Mouse (Mus musculus): ENCODE results near the gene Adamts12. TPM values are rescaled to one million over a fixed set of nuclear protein-coding genes. Genes with fewer than 3 reads are reported as not detected.

Adamts12 gene
- polyA plus RNA-seq, 1 experiment from 2014 or later = 0.20 TPM

DNA sequence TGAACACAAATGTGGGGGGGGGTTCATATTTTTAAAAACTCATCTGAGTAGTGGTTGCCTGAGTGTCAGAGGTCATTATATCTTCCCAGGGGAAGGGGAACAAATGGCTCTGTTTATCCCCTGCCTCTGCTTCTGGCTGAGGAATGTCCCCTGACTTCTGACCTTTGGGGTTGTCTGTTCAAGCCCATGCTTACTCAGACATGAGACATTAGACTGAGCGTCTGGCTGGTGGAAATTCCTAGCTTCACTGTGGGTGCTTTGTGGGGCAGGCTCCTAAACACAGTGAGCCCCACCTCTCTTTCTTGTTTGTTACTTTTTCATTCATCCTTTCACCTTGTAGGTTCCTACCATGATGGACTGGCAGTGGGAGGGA is 20.4 kb downstream of the Adamts12 start:
- H3K4me2 ChIP-seq (ENCODE audit: low read depth, low read length) = no peak overlapping the region
- ATAC-seq = no peak
- WGBS (ENCODE audit: insufficient replicate concordance) = 39% methylated on average over 1 of the region's 1 CpGs
- H3K27me3 ChIP-seq (ENCODE audit: insufficient read depth, low read length) = no peaks in the 10 kb centered on the region
- no peak for DNase-seq
- H3K9ac ChIP-seq (replicated peaks) = no peak overlapping the region
- H3K9me3 ChIP-seq (ENCODE audit: low read length) = no peaks in the 10 kb centered on the region
- no peak for TF ChIP-seq CTCF (IDR thresholded peaks at IDR 0.05; ENCODE audit: low read depth)
- TF ChIP-seq EP300 (IDR thresholded peaks at IDR 0.05; ENCODE audit: low read depth) = no peak
- H3K36me3 ChIP-seq (replicated peaks; ENCODE audit: insufficient read depth, low read length) = no peaks in the 10 kb centered on the region
- no peak overlapping the region for H3K4me3 ChIP-seq (ENCODE audit: low read depth, low read length)
- H3K27ac ChIP-seq (ENCODE audit: low read depth) = no peak overlapping the region
- H3K4me1 ChIP-seq (ENCODE audit: insufficient read depth) = no peaks in the 10 kb centered on the region

DNA sequence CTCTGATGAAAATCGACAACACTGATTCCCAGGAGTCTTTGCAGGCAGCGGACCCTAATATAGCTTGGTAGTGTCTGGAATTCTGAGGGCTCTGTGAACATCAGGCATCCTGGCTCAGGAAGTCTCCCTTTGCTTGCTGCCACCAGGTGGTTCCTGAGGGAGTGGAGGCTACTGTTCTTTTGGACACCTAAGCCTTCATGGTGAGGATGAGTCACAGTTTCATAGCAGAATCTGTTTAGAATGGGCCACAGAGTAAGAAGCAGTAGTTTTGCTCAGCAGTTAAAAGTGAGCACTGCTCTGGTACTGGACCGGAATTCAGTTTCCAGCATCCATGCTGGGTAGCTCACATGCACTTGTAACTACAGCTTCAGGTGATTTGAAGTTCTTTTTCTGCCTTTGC is 24.9 kb downstream of the Adamts12 start:
- no peak for DNase-seq
- no peaks in the 10 kb centered on the region for H3K4me1 ChIP-seq (ENCODE audit: insufficient read depth)

DNA sequence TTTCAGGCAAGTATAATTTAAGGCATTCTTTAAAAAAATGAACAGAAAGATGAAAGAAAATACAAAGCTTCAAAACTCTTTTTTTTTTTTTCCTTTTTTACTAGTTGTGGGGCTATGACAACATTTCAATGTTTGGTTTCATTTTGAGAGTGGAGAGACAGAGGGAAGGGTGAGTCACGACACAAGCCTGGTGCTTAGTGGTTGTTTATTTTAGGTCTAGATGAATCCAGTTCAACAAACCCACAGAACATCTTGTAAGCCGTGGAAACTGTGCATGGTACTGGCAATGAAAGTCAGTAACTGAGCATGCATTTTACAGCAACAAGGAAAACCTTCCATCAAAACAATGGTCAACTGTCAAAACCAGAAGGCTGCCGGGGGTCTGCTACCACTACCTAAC is 31.0 kb downstream of the Adamts12 start:
- no peaks in the 10 kb centered on the region for H3K36me3 ChIP-seq (replicated peaks; ENCODE audit: insufficient read depth, low read length)
- H3K4me2 ChIP-seq (ENCODE audit: low read depth, low read length) = no peak overlapping the region
- ATAC-seq (no peak), DNase-seq (no peak)
- no peaks in the 10 kb centered on the region for H3K9me3 ChIP-seq (ENCODE audit: low read length)
- no peaks in the 10 kb centered on the region for H3K27me3 ChIP-seq (ENCODE audit: insufficient read depth, low read length)
- no peak overlapping the region for H3K4me3 ChIP-seq (ENCODE audit: low read depth, low read length)
- WGBS (ENCODE audit: insufficient replicate concordance) = 60% methylated on average over 3 of the region's 3 CpGs
- no peaks in the 10 kb centered on the region for H3K4me1 ChIP-seq (ENCODE audit: insufficient read depth)
- TF ChIP-seq EP300 (IDR thresholded peaks at IDR 0.05; ENCODE audit: low read depth) (no peak), CTCF (IDR thresholded peaks at IDR 0.05; ENCODE audit: low read depth) (no peak)
- no peak overlapping the region for H3K9ac ChIP-seq (replicated peaks)
- no peak overlapping the region for H3K27ac ChIP-seq (ENCODE audit: low read depth)

More for the DNA sequence above, 24.9 kb downstream of the Adamts12 start:
- Histone ChIP-seq H3K4me2 (ENCODE audit: low read depth, low read length) (no peak overlapping the region), H3K36me3 (replicated peaks; ENCODE audit: insufficient read depth, low read length) (no peaks in the 10 kb centered on the region), H3K9ac (replicated peaks) (no peak overlapping the region), H3K27ac (ENCODE audit: low read depth) (no peak overlapping the region), H3K27me3 (ENCODE audit: insufficient read depth, low read length) (no peaks in the 10 kb centered on the region), H3K4me3 (ENCODE audit: low read depth, low read length) (no peak overlapping the region), H3K9me3 (ENCODE audit: low read length) (no peaks in the 10 kb centered on the region)
- no peak for ATAC-seq
- no peak for TF ChIP-seq CTCF (IDR thresholded peaks at IDR 0.05; ENCODE audit: low read depth)
- TF ChIP-seq EP300 (IDR thresholded peaks at IDR 0.05; ENCODE audit: low read depth) = no peak
- WGBS (ENCODE audit: insufficient replicate concordance) = 75% methylated on average over 3 of the region's 3 CpGs

DNA sequence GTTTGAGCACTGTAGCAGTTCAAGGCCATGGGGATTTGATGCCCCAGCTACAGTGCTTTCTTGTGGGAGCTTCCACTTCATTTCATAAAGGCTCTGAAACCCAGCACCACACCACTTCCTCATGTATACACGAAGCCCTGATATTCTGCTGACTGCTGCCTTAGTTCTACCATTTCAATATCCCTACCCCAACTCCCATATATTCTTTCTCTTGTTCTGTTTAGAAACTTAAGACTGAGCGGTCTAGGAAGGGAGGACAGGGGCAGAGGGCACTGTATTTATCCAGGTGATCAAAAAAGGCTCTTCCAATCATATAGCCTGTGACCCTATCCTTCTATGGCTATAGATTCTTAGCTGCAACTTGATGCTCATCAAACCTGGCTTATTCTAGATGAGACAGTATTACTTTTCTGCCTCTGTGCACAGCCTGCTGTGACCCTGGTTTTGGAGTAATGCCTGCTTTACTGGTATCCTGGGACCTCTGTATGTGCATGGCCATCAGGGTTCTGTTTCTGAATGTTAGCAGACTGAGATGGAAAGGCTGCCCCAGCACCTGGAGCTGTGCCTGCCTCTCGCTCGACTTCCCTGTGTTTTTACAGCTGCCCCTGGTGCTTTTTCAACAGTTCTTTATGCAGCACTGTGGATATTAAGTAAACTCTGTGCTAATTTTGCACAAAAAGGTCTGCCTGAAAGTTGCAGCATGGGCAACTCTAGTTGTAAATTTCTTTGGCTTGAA is 33.5 kb downstream of the Adamts12 start:
- Histone ChIP-seq H3K4me1 (ENCODE audit: insufficient read depth) (no peaks in the 10 kb centered on the region), H3K27me3 (ENCODE audit: insufficient read depth, low read length) (no peaks in the 10 kb centered on the region), H3K9me3 (ENCODE audit: low read length) (no peaks in the 10 kb centered on the region), H3K27ac (ENCODE audit: low read depth) (no peak overlapping the region), H3K36me3 (replicated peaks; ENCODE audit: insufficient read depth, low read length) (no peaks in the 10 kb centered on the region), H3K9ac (replicated peaks) (no peak overlapping the region), H3K4me2 (ENCODE audit: low read depth, low read length) (no peak overlapping the region), H3K4me3 (ENCODE audit: low read depth, low read length) (no peak overlapping the region)
- ATAC-seq = no peak
- WGBS (ENCODE audit: insufficient replicate concordance) = 60% methylated on average over 4 of the region's 4 CpGs
- DNase-seq = no peak
- no peak for TF ChIP-seq EP300 (IDR thresholded peaks at IDR 0.05; ENCODE audit: low read depth)

DNA sequence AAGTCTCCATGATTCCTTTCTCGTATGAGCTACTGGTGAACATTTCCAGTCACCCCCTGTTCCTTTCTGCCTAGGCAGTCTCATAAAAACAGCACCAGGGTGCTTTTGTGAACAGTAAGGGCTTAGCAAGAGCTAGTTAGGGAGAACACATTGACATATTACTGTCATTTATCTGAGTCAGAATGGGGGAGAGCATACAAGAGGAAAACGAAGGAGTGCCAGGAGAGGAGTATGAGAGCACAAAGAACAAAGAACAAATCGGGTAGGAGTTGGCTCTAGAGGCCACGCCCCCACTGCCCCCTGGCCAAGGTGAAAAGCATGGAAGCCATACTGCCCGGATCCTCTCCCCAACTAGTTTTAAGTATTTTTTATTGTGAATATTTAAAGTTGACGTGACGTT is 34.4 kb downstream of the Adamts12 start:
- no peak for ATAC-seq
- Histone ChIP-seq H3K4me3 (ENCODE audit: low read depth, low read length) (no peak overlapping the region), H3K4me1 (ENCODE audit: insufficient read depth) (no peaks in the 10 kb centered on the region), H3K36me3 (replicated peaks; ENCODE audit: insufficient read depth, low read length) (no peaks in the 10 kb centered on the region), H3K27me3 (ENCODE audit: insufficient read depth, low read length) (no peaks in the 10 kb centered on the region), H3K9me3 (ENCODE audit: low read length) (no peaks in the 10 kb centered on the region), H3K4me2 (ENCODE audit: low read depth, low read length) (no peak overlapping the region), H3K9ac (replicated peaks) (no peak overlapping the region), H3K27ac (ENCODE audit: low read depth) (no peak overlapping the region)
- no peak for DNase-seq
- 68% methylated on average over 7 of the region's 7 CpGs for WGBS (ENCODE audit: insufficient replicate concordance)
- TF ChIP-seq CTCF (IDR thresholded peaks at IDR 0.05; ENCODE audit: low read depth) (no peak), EP300 (IDR thresholded peaks at IDR 0.05; ENCODE audit: low read depth) (no peak)

DNA sequence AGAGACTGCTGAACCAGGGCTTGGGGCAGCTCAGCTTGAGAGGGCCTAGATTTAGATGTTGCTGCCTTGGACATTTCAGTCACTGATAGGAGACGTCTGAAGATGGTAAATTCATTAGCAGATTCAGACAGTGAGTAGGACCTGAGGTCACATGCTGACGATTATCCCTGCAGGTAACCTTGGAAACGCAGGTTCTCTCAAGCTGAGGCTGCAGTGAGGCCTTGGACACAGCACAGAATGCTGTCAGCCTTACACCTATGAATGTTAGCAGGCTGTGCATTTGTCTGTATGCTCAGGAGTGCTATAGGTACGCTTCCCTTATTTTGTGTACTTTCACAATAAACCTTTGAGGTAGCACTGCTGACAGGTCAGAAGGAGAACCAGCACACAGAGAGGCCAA is 36.3 kb downstream of the Adamts12 start:
- Histone ChIP-seq H3K9me3 (ENCODE audit: low read length) (no peaks in the 10 kb centered on the region), H3K27me3 (ENCODE audit: insufficient read depth, low read length) (no peaks in the 10 kb centered on the region), H3K4me3 (ENCODE audit: low read depth, low read length) (no peak overlapping the region), H3K36me3 (replicated peaks; ENCODE audit: insufficient read depth, low read length) (no peaks in the 10 kb centered on the region), H3K9ac (replicated peaks) (no peak overlapping the region), H3K27ac (ENCODE audit: low read depth) (no peak overlapping the region), H3K4me2 (ENCODE audit: low read depth, low read length) (no peak overlapping the region), H3K4me1 (ENCODE audit: insufficient read depth) (no peaks in the 10 kb centered on the region)
- TF ChIP-seq CTCF (IDR thresholded peaks at IDR 0.05; ENCODE audit: low read depth) (no peak), EP300 (IDR thresholded peaks at IDR 0.05; ENCODE audit: low read depth) (no peak)
- no peak for ATAC-seq
- DNase-seq = no peak
- WGBS (ENCODE audit: insufficient replicate concordance) = 69% methylated on average over 4 of the region's 4 CpGs

Measured in liver, postnatal 0 days (tissue).